ENCODE assay signal across 30 mouse cellular contexts in the genomic region with DNA sequence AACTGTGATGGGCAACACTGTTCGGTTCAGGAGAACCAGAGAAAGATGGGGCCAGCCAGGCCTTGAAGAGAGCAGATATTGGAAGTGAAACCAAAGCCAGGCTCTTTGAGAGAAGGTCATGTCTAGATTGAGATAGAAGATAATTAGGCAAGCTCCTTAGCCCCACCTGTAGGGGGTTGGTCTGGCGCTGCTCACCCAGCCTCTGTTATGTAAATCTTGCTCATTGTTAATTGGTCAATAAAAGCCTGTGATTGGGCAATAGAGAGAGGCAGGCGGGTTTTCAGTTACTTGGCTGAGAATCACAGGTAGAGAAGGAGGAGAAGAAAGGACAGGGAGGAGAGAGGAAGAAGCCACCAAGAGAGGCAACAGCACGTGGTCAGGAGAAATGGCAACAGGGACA. TPM values are rescaled to one million over a fixed set of nuclear protein-coding genes. Genes with fewer than 3 reads are reported as not detected.
"Had no signal": no experiment of that assay in that cellular context is flagged by ENCODE, and none has a peak within 500 bp of the region (broad histone marks: within the 10 kb centered on the region; RNA-seq: fewer than 3 reads in every experiment).

No protein-coding gene starts in this region.

- H3K4me2 ChIP-seq: limb, embryonic 12.5 days; limb, embryonic 15.5 days; liver, embryonic 11.5 days; lung, embryonic 14.5 days; midbrain, embryonic 13.5 days; neural tube, embryonic 13.5 days had no signal

- H3K9me3 ChIP-seq: limb, embryonic 12.5 days; limb, embryonic 15.5 days had no signal

- DNase-seq: kidney, adult 9 months; kidney, postnatal 14 days; kidney, postnatal 4 days; layer of hippocampus, adult 9-11 months; left cerebral cortex, postnatal 4 days; liver, postnatal 0 days; lung, embryonic 14.5 days; thymus, adult 18-20 months; thymus, postnatal 14 days; thymus, postnatal 4 days had no signal

- H3K27me3 ChIP-seq: limb, embryonic 12.5 days; limb, embryonic 15.5 days; midbrain, embryonic 13.5 days; neural tube, embryonic 13.5 days had no signal

- H3K4me3 ChIP-seq: limb, embryonic 12.5 days; limb, embryonic 15.5 days; megakaryocyte, embryonic 14.5 days; midbrain, embryonic 10.5 days; midbrain, embryonic 13.5 days; myocyte; neural tube, embryonic 13.5 days had no signal

- ATAC-seq: liver, postnatal 0 days; lung, postnatal 0 days; midbrain, embryonic 13.5 days; midbrain, embryonic 16.5 days had no signal

- H3K4me1 ChIP-seq: limb, embryonic 15.5 days; megakaryocyte, embryonic 14.5 days had no signal

- H3K27ac ChIP-seq: limb, embryonic 12.5 days; limb, embryonic 15.5 days; liver, embryonic 14.5 days; macrophage; midbrain, embryonic 10.5 days; midbrain, embryonic 13.5 days; neural tube, embryonic 13.5 days had no signal

- H3K9ac ChIP-seq: limb, embryonic 12.5 days; limb, embryonic 15.5 days; liver, embryonic 14.5 days; liver, postnatal 0 days; lung, embryonic 14.5 days; midbrain, embryonic 13.5 days; neural tube, embryonic 13.5 days had no signal

RNA-seq across cellular contexts. Expression of gene Pald1, which starts 32.1 kb away (rescaled TPM):
- total RNA-seq: neutrophil, adult 5-6 weeks had no signal

RNA-seq across cellular contexts. Expression of gene Prf1, which starts 53.6 kb away (rescaled TPM):
- total RNA-seq: layer of hippocampus, adult 18-20 months; layer of hippocampus, postnatal 25 days; left cerebral cortex, adult 8-10 months; left cerebral cortex, postnatal 14 days; left cerebral cortex, postnatal 4 days had no signal
- polyA plus RNA-seq: kidney, embryonic 16.5 days; limb, embryonic 12.5 days; lung, embryonic 14.5 days; macrophage; midbrain, embryonic 10.5 days; midbrain, embryonic 13.5 days; midbrain, embryonic 16.5 days; neural tube, embryonic 13.5 days; stomach, embryonic 16.5 days; testis, adult 2 months had no signal
